Mouse (Mus musculus) midbrain, embryonic 12.5 days (tissue): ENCODE measurements around the gene Gm7697. TPM values are rescaled to one million over a fixed set of nuclear protein-coding genes. Genes with fewer than 3 reads are reported as not detected.

ENCODE experiments used
- polyA plus RNA-seq: library from polyadenylated mRNA; unstranded; fragments of >200 nt; fragmentation: Nextera tagmentation; extraction: Ambion mirVana; gene quantifications from 2 replicates; pipeline ENCODE4 v1.2.1, GENCODE M21; 2016

Gm7697 gene
- polyA plus RNA-seq, 1 experiment from 2014 or later, result not detected

Other genes starting within 250 kb of the Gm7697 start
- not detected in 2 replicates for gene Gm9495, start 69.4 kb downstream of the Gm7697 start, polyA plus RNA-seq
- gene Zfp868, start 102.6 kb upstream of the Gm7697 start, polyA plus RNA-seq, result 42.0 and 42.4 TPM in 2 replicates
- gene Zfp964, start 131.5 kb upstream of the Gm7697 start, polyA plus RNA-seq, result 2.6 and 3.5 TPM in 2 replicates
- 32.5 and 34.3 TPM in 2 replicates for gene Zfp869, start 187.7 kb upstream of the Gm7697 start, polyA plus RNA-seq
- 6.3 and 7.3 TPM in 2 replicates for gene Zfp963, start 227.0 kb upstream of the Gm7697 start, polyA plus RNA-seq